27 mouse cellular contexts compared by ENCODE assay signal in genomic region chr12:55508817-55509216, GRCm38 (mm10). TPM values are rescaled to one million over a fixed set of nuclear protein-coding genes. Genes with fewer than 3 reads are reported as not detected.
DNase-seq lines count a peak whose midpoint lies in the region; ATAC-seq and TF ChIP-seq lines count a peak whose summit lies in the region.
"Had no signal": no experiment of that assay in that cellular context is flagged by ENCODE, and none has a peak within 500 bp of the region (broad histone marks: within the 10 kb centered on the region; RNA-seq: fewer than 3 reads in every experiment).

No protein-coding gene starts in this region.

- H3K4me2 ChIP-seq in forebrain, embryonic 11.5 days (ENCODE audit: low read depth, low read length, severe bottlenecking): no peak overlapping the region

- no peak overlapping the region for H3K9ac ChIP-seq in forebrain, embryonic 11.5 days (ENCODE audit: low read length)

- 91% methylated on average over 5 of the region's 5 CpGs for WGBS in forebrain, embryonic 11.5 days

- DNase-seq in retina, adult 2 months (ENCODE audit: low read depth, low spot score): peak; percentile 58
- no peak for DNase-seq in retina, embryonic 14.5 days (ENCODE audit: low spot score)
- peak; percentile 63 for DNase-seq in retina, postnatal 1 day
- DNase-seq in retina, postnatal 7 days (ENCODE audit: low read depth, low spot score): peak; percentile 65
- DNase-seq in heart, postnatal 14 days: no peak
- no peak for DNase-seq in embryo, embryonic 10.5 days (ENCODE audit: low spot score)
- no peak for DNase-seq in forebrain, embryonic 11.5 days (ENCODE audit: low spot score)
- DNase-seq: adrenal gland, adult 2 months; adrenal gland, adult 8-10 months; adrenal gland, postnatal 10 days; adrenal gland, postnatal 14 days; adrenal gland, postnatal 25 days; adrenal gland, postnatal 36 days; B cell, adult 2 months; cerebellum, adult 11 months; cerebellum, adult 11-12 months; cerebellum, adult 18-20 months had no signal

- no peak for ATAC-seq in forebrain, embryonic 11.5 days (replicated peaks; ENCODE audit: low FRiP score)
- ATAC-seq: activated CD4-positive, CD25-positive, alpha-beta regulatory T cell, adult 4 months; CD4-positive, CD25-positive, alpha-beta regulatory T cell, adult 4 months; Patski had no signal

- intact Hi-C loops in heart, postnatal 14 days (cut with DNase I): no loop called here

- TF ChIP-seq CTCF in E14TG2a.4 (conservative IDR thresholded peaks at IDR 0.05; ENCODE audit: low read length): no peak

- H3K27me3 ChIP-seq in E14TG2a.4 (ENCODE audit: insufficient read depth, low read length): no peaks in the 10 kb centered on the region
- H3K27me3 ChIP-seq in forebrain, embryonic 11.5 days (ENCODE audit: control insufficient read depth, insufficient read depth, low read length): no peaks in the 10 kb centered on the region
- H3K27me3 ChIP-seq: CH12.LX, Patski had no signal

- peaks cover 60% of the 10 kb centered on the region for H3K4me1 ChIP-seq in E14TG2a.4 (replicated peaks; ENCODE audit: low read depth, low read length)
- no peaks in the 10 kb centered on the region for H3K4me1 ChIP-seq in forebrain, embryonic 11.5 days (replicated peaks; ENCODE audit: control insufficient read depth, insufficient read depth, low read length)

- 0 out of 2 replicates have a peak overlapping the region, but pooled peaks have one; percentile 55 for H3K4me3 ChIP-seq in E14TG2a.4 (replicated peaks; ENCODE audit: low read length)
- no peak overlapping the region for H3K4me3 ChIP-seq in forebrain, embryonic 11.5 days (ENCODE audit: low read depth, low read length)

- H3K27ac ChIP-seq in forebrain, embryonic 11.5 days (ENCODE audit: low read depth, low read length): no peak overlapping the region

- H3K9me3 ChIP-seq in E14TG2a.4 (ENCODE audit: low read length): peaks cover 8% of the 10 kb centered on the region
- no peaks in the 10 kb centered on the region for H3K9me3 ChIP-seq in forebrain, embryonic 11.5 days (ENCODE audit: control insufficient read depth, low read length)
- H3K9me3 ChIP-seq: G1E had no signal

- 0 out of 2 replicates have a peak, but pooled peaks cover 3% of the 10 kb centered on the region for H3K36me3 ChIP-seq in E14TG2a.4 (ENCODE audit: insufficient read depth, low read length)
- no peaks in the 10 kb centered on the region for H3K36me3 ChIP-seq in forebrain, embryonic 11.5 days (ENCODE audit: control insufficient read depth, insufficient read depth, low read length)
- H3K36me3 ChIP-seq: G1E had no signal

RNA-seq across cellular contexts. Expression of gene Nfkbia, which starts 16.4 kb away (rescaled TPM):
- total RNA-seq in heart, postnatal 14 days (2021): 10 to 100 TPM; 69.4 to 81.5 TPM
- polyA plus RNA-seq in forebrain, embryonic 11.5 days (2014; fragmentation: Nextera tagmentation; extraction: Ambion mirVana): 40.8 and 41.2 TPM in 2 replicates

RNA-seq across cellular contexts. Expression of gene Aldoart2, which starts 56.2 kb away (rescaled TPM):
- not detected for total RNA-seq in heart, postnatal 14 days (2021)
- not detected in 2 replicates for polyA plus RNA-seq in forebrain, embryonic 11.5 days (2014; fragmentation: Nextera tagmentation; extraction: Ambion mirVana)
- total RNA-seq: adrenal gland, adult 18-20 months; adrenal gland, adult 8-10 months; adrenal gland, postnatal 10 days; adrenal gland, postnatal 14 days; adrenal gland, postnatal 25 days; adrenal gland, postnatal 36 days; adrenal gland, postnatal 4 days; CH12.LX; MEL had no signal
- polyA plus RNA-seq: adrenal gland, adult 2 months; C2C12 had no signal

Comparison
In these comparisons a context has a peak if more than half of its experiments do, and no peak if none do; other contexts are left out.
1. DNase-seq: peak in retina, adult 2 months (single experiment), retina, postnatal 1 day (single experiment) and retina, postnatal 7 days (single experiment); none in retina, embryonic 14.5 days (single experiment), heart, postnatal 14 days (0 of 2), embryo, embryonic 10.5 days (single experiment) and forebrain, embryonic 11.5 days (single experiment).